Comparison of ENCODE assay signal across 8 mouse cellular contexts in genomic region chr5:92127141-92127625, GRCm38 (mm10). TPM values are rescaled to one million over a fixed set of nuclear protein-coding genes. Genes with fewer than 3 reads are reported as not detected.
A peak's percentile ranks its signal among the peaks of the same experiment; 100 is the strongest.
DNase-seq lines count a peak whose midpoint lies in the region; ATAC-seq lines count a peak whose summit lies in the region.
"Had no signal": no experiment of that assay in that cellular context is flagged by ENCODE, and none has a peak within 500 bp of the region (broad histone marks: within the 10 kb centered on the region; RNA-seq: fewer than 3 reads in every experiment).

No protein-coding gene starts in this region.

- peak overlapping the region; percentile 17; the same call in 1 of the 2 replicates for H3K27ac ChIP-seq in midbrain, embryonic 10.5 days (replicated peaks)
- H3K27ac ChIP-seq in midbrain, embryonic 13.5 days = no peak overlapping the region
- H3K27ac ChIP-seq in brown adipose tissue, adult 24 weeks (replicated peaks; ENCODE audit: low read depth, low read length) = no peak overlapping the region
- peak overlapping the region; percentile 69 for H3K27ac ChIP-seq in intestine, embryonic 15.5 days
- peak overlapping the region; percentile 65; the same call in 1 of the 2 replicates for H3K27ac ChIP-seq in stomach, embryonic 15.5 days

- WGBS in midbrain, embryonic 10.5 days = 78% methylated on average over 9 of the region's 9 CpGs
- WGBS in midbrain, embryonic 13.5 days = 74% methylated on average over 9 of the region's 9 CpGs
- 48% methylated on average over 9 of the region's 9 CpGs for WGBS in intestine, embryonic 15.5 days
- WGBS in stomach, embryonic 15.5 days = 36% methylated on average over 9 of the region's 9 CpGs

- H3K36me3 ChIP-seq in midbrain, embryonic 10.5 days = peaks cover 26% of the 10 kb centered on the region
- H3K36me3 ChIP-seq in midbrain, embryonic 13.5 days = peaks cover 38% of the 10 kb centered on the region
- no peaks in the 10 kb centered on the region for H3K36me3 ChIP-seq in intestine, embryonic 15.5 days
- H3K36me3 ChIP-seq in stomach, embryonic 15.5 days = no peaks in the 10 kb centered on the region

- H3K9ac ChIP-seq in midbrain, embryonic 13.5 days (replicated peaks) = no peak overlapping the region
- H3K9ac ChIP-seq in intestine, embryonic 15.5 days = 0 out of 2 replicates have a peak overlapping the region, but pooled peaks have one; percentile 8
- no peak overlapping the region for H3K9ac ChIP-seq in stomach, embryonic 15.5 days

- H3K4me1 ChIP-seq in midbrain, embryonic 10.5 days = peaks cover 13% of the 10 kb centered on the region
- H3K4me1 ChIP-seq in midbrain, embryonic 13.5 days (replicated peaks) = peaks cover 7% of the 10 kb centered on the region; the same call in 1 of the 2 replicates
- H3K4me1 ChIP-seq in brown adipose tissue, adult 24 weeks (ENCODE audit: control insufficient read depth, insufficient read depth, insufficient read length, low read length) = no peaks in the 10 kb centered on the region
- peaks cover 10% of the 10 kb centered on the region; the same call in 1 of the 2 replicates for H3K4me1 ChIP-seq in intestine, embryonic 15.5 days (replicated peaks)
- H3K4me1 ChIP-seq in stomach, embryonic 15.5 days = peaks cover 11% of the 10 kb centered on the region

- ATAC-seq in midbrain, embryonic 13.5 days = no peak
- peak; percentile 39; the same call in 1 of the 2 replicates for ATAC-seq in intestine, embryonic 15.5 days
- ATAC-seq in stomach, embryonic 15.5 days (ENCODE audit: insufficient read depth, low FRiP score, low read depth) = peak; percentile 75

- no peak for DNase-seq in midbrain, embryonic 10.5 days (ENCODE audit: low spot score)
- no peak for DNase-seq in kidney, adult 8-10 months
- no peak for DNase-seq in cerebellum, adult 11-12 months
- DNase-seq: embryo, embryonic 11 days had no signal

- H3K9me3 ChIP-seq in midbrain, embryonic 10.5 days (replicated peaks) = no peaks in the 10 kb centered on the region; the same call in 1 of the 2 replicates
- H3K9me3 ChIP-seq in midbrain, embryonic 13.5 days = no peaks in the 10 kb centered on the region
- H3K9me3 ChIP-seq in intestine, embryonic 15.5 days = no peaks in the 10 kb centered on the region
- H3K9me3 ChIP-seq in stomach, embryonic 15.5 days = no peaks in the 10 kb centered on the region

- no peaks in the 10 kb centered on the region for H3K27me3 ChIP-seq in midbrain, embryonic 10.5 days (ENCODE audit: low read depth, poor library complexity, severe bottlenecking)
- no peaks in the 10 kb centered on the region for H3K27me3 ChIP-seq in midbrain, embryonic 13.5 days
- H3K27me3 ChIP-seq in intestine, embryonic 15.5 days (replicated peaks) = no peaks in the 10 kb centered on the region
- H3K27me3 ChIP-seq in stomach, embryonic 15.5 days (replicated peaks) = no peaks in the 10 kb centered on the region

- no peak overlapping the region for H3K4me3 ChIP-seq in midbrain, embryonic 10.5 days
- no peak overlapping the region for H3K4me3 ChIP-seq in midbrain, embryonic 13.5 days (replicated peaks)
- H3K4me3 ChIP-seq in brown adipose tissue, adult 24 weeks (ENCODE audit: insufficient read depth, low read depth, low read length) = 0 out of 2 replicates have a peak overlapping the region, but pooled peaks have one; percentile 11
- H3K4me3 ChIP-seq in intestine, embryonic 15.5 days (replicated peaks) = no peak overlapping the region
- no peak overlapping the region for H3K4me3 ChIP-seq in stomach, embryonic 15.5 days (replicated peaks)

- no peak overlapping the region for H3K4me2 ChIP-seq in midbrain, embryonic 13.5 days (replicated peaks)
- H3K4me2 ChIP-seq in intestine, embryonic 15.5 days (replicated peaks) = no peak overlapping the region
- no peak overlapping the region for H3K4me2 ChIP-seq in stomach, embryonic 15.5 days

RNA-seq across cellular contexts. Expression of gene Uso1, which starts 10.6 kb away (rescaled TPM):
- 38.7 and 39.0 TPM in 2 replicates for polyA plus RNA-seq in midbrain, embryonic 10.5 days (2016; fragmentation: Nextera tagmentation; extraction: Ambion mirVana)
- polyA plus RNA-seq in midbrain, embryonic 13.5 days (2015; fragmentation: Nextera tagmentation; extraction: Ambion mirVana) = 50.2 and 50.3 TPM in 2 replicates
- polyA plus RNA-seq in brown adipose tissue, adult 24 weeks (2012; ENCODE audit: insufficient read depth, insufficient read length, missing spikeins) = 36.8 and 41.5 TPM in 2 replicates
- polyA plus RNA-seq in intestine, embryonic 15.5 days (2015; fragmentation: Nextera tagmentation; extraction: Ambion mirVana) = 42.4 and 45.9 TPM in 2 replicates
- polyA plus RNA-seq in stomach, embryonic 15.5 days (2015; fragmentation: Nextera tagmentation; extraction: Ambion mirVana) = 46.0 and 49.4 TPM in 2 replicates

RNA-seq across cellular contexts. Expression of gene G3bp2, which starts 43.7 kb away (rescaled TPM):
- polyA plus RNA-seq in midbrain, embryonic 10.5 days (2016; fragmentation: Nextera tagmentation; extraction: Ambion mirVana) = 273 and 281 TPM in 2 replicates
- 371 and 409 TPM in 2 replicates for polyA plus RNA-seq in midbrain, embryonic 13.5 days (2015; fragmentation: Nextera tagmentation; extraction: Ambion mirVana)
- polyA plus RNA-seq in brown adipose tissue, adult 24 weeks (2012; ENCODE audit: insufficient read depth, insufficient read length, missing spikeins) = 59.2 and 82.6 TPM in 2 replicates
- polyA plus RNA-seq in intestine, embryonic 15.5 days (2015; fragmentation: Nextera tagmentation; extraction: Ambion mirVana) = 162 and 195 TPM in 2 replicates
- 159 and 163 TPM in 2 replicates for polyA plus RNA-seq in stomach, embryonic 15.5 days (2015; fragmentation: Nextera tagmentation; extraction: Ambion mirVana)

Comparison
In these comparisons a context has a peak if more than half of its experiments do, and no peak if none do; other contexts are left out.
1. H3K27ac ChIP-seq: peak in midbrain, embryonic 10.5 days (single experiment), intestine, embryonic 15.5 days (single experiment) and stomach, embryonic 15.5 days (single experiment); none in midbrain, embryonic 13.5 days (single experiment) and brown adipose tissue, adult 24 weeks (single experiment).